Mouse (Mus musculus) kidney, adult 11 months (tissue): ENCODE results near the gene Abcb6.

Experiments used
- DNase-seq: peaks from one replicate; pipeline ENCODE4 v3.0.0; 2022

The Abcb6 gene

GRCm38 (mm10) chr1:75180105-75180590, at the start of gene Abcb6:
Gene Abcb6 (minus strand): TSS chr1:75180392.
- peak; percentile 94 for DNase-seq

- DNase-seq, result no peak
These were observed 49.0 kb upstream of the Abcb6 start for GRCm38 (mm10) chr1:75229158-75229557.

GRCm38 (mm10) chr1:75227653-75228052, 47.5 kb upstream of the Abcb6 start:
- DNase-seq, result no peak

GRCm38 (mm10) chr1:75226138-75226537, 45.9 kb upstream of the Abcb6 start:
- DNase-seq, result no peak

GRCm38 (mm10) chr1:75225473-75225872, 45.3 kb upstream of the Abcb6 start:
- DNase-seq, result no peak

GRCm38 (mm10) chr1:75223532-75223931, 43.3 kb upstream of the Abcb6 start:
- DNase-seq, result no peak

- DNase-seq, result no peak
These were observed 42.7 kb upstream of the Abcb6 start for GRCm38 (mm10) chr1:75222926-75223325.

- no peak for DNase-seq
These were observed 41.3 kb upstream of the Abcb6 start for GRCm38 (mm10) chr1:75221538-75221937.

GRCm38 (mm10) chr1:75219531-75219930, 39.3 kb upstream of the Abcb6 start, which contains the start of gene Tuba4a:
Gene Tuba4a (minus strand): TSS chr1:75219865.
- no peak for DNase-seq

- peak; percentile 96 for DNase-seq
These were observed 38.9 kb upstream of the Abcb6 start for GRCm38 (mm10) chr1:75219078-75219477.

GRCm38 (mm10) chr1:75218227-75219001, 38.2 kb upstream of the Abcb6 start:
- peak; percentile 48 for DNase-seq

GRCm38 (mm10) chr1:75217893-75218226, 37.7 kb upstream of the Abcb6 start:
- DNase-seq, result no peak

- peak; percentile 64 for DNase-seq
These were observed 36.8 kb upstream of the Abcb6 start for GRCm38 (mm10) chr1:75216797-75217585.

GRCm38 (mm10) chr1:75215785-75216184, 35.6 kb upstream of the Abcb6 start:
- DNase-seq, result peak; percentile 41

GRCm38 (mm10) chr1:75214886-75215285, 34.7 kb upstream of the Abcb6 start:
- peak; percentile 88 for DNase-seq

- peak; percentile 98 for DNase-seq
These were observed 34.2 kb upstream of the Abcb6 start for GRCm38 (mm10) chr1:75214442-75214841.

- no peak for DNase-seq
These were observed 32.9 kb upstream of the Abcb6 start for GRCm38 (mm10) chr1:75213096-75213495.

- no peak for DNase-seq
These were observed 32.4 kb upstream of the Abcb6 start for GRCm38 (mm10) chr1:75212542-75212941.

- DNase-seq, result no peak
These were observed 31.0 kb upstream of the Abcb6 start for GRCm38 (mm10) chr1:75211141-75211708.

GRCm38 (mm10) chr1:75210136-75211087, 30.2 kb upstream of the Abcb6 start, which contains the start of the genes Glb1l and Stk16:
Gene Glb1l (minus strand): TSS chr1:75210813.
Gene Stk16 (plus strand): TSS chr1:75210838.
- DNase-seq, result peak; percentile 95

GRCm38 (mm10) chr1:75208967-75209678, 28.9 kb upstream of the Abcb6 start:
- DNase-seq, result peak; percentile 91

- peak; percentile 51 for DNase-seq
These were observed 21.0 kb upstream of the Abcb6 start for GRCm38 (mm10) chr1:75201236-75201635.
